Mouse (Mus musculus) testis, adult 2 months (tissue): ENCODE data around the gene Sim2.

Source experiments
- CTCF ChIP-seq: fragments of 200-500 bp; IDR thresholded peaks from 2 replicates; pipeline ENCODE4 v1.5.1; 2012; ENCODE audit warnings: low read depth, mild to moderate bottlenecking, inconsistent platforms, low read length, moderate library complexity; ENCODE audit not compliant: control insufficient read depth, insufficient read depth, insufficient replicate concordance
- POLR2A ChIP-seq: fragments of 200-500 bp; IDR thresholded peaks from 2 replicates; pipeline ENCODE4 v1.6.1; 2012; ENCODE audit warnings: low read depth, mild to moderate bottlenecking, inconsistent platforms, low read length, moderate library complexity; ENCODE audit not compliant: control insufficient read depth

DNA sequence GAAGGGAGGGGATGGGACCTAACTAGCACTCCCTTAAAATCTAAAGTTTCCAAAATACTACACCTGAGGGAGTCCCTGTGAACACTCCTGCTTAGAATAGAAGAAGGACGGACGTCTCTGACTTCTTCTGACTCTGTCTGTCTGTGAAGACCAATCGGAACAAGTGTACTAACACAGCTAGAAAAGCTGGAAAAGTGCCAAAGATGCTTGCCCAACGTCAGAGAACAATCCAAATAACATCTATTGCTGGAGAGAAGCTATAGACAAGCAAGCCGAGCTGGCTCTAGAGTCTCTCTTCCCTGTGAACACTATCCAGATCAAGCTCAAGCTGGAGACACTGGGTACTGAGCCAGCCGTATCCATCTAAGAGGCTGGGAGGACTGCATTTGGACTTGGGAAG is 18.0 kb upstream of the Sim2 start:
- TF ChIP-seq POLR2A (no peak), CTCF (no peak)
